Mouse (Mus musculus) liver, postnatal 0 days (tissue): ENCODE results near the gene Wnk2. TPM values are rescaled to one million over a fixed set of nuclear protein-coding genes. Genes with fewer than 3 reads are reported as not detected.

ENCODE experiments used
- ATAC-seq: fragments of 200-750 bp; cut with Nextera tagmentation; 2 replicates; pipeline ENCODE4 v1.8.0; 2017; ENCODE audit warnings: mild to moderate bottlenecking, moderate library complexity
- DNase-seq: peaks from one replicate; pipeline ENCODE4 v3.0.0-alpha.2; 2016
- H3K27ac ChIP-seq: fragments of 300-500 bp; sonication (generic); 2 replicates; pipeline ENCODE4 v1.5.1; 2014; ENCODE audit warnings: antibody characterized with exemption, moderate library complexity, mild to moderate bottlenecking, low read depth
- H3K27me3 ChIP-seq: fragments of 300-500 bp; sonication (generic); 2 replicates; pipeline ENCODE4 v1.6.1; 2014; ENCODE audit warnings: low read length, control low read depth, mixed read lengths; ENCODE audit not compliant: insufficient read depth
- H3K36me3 ChIP-seq: fragments of 300-500 bp; sonication (generic); replicated peaks from 2 replicates; pipeline ENCODE4 v1.6.1; 2014; ENCODE audit warnings: mild to moderate bottlenecking, control low read depth, low read length, moderate library complexity, mixed read lengths; ENCODE audit not compliant: insufficient read depth
- H3K4me1 ChIP-seq: fragments of 300-500 bp; sonication (generic); 2 replicates; pipeline ENCODE4 v1.6.1; 2014; ENCODE audit warnings: antibody characterized with exemption, mild to moderate bottlenecking, control low read depth; ENCODE audit not compliant: insufficient read depth
- H3K4me2 ChIP-seq: fragments of 300-500 bp; sonication (generic); 2 replicates; pipeline ENCODE4 v1.6.1; 2014; ENCODE audit warnings: low read depth, mild to moderate bottlenecking, low read length, moderate library complexity, mixed read lengths
- H3K4me3 ChIP-seq: fragments of 300-500 bp; sonication (generic); 2 replicates; pipeline ENCODE4 v1.5.1; 2014; ENCODE audit warnings: low read depth, low read length
- H3K9ac ChIP-seq: fragments of 300-500 bp; sonication (generic); replicated peaks from 2 replicates; pipeline ENCODE4 v1.6.1; 2014; ENCODE audit warnings: mild to moderate bottlenecking, moderate library complexity
- H3K9me3 ChIP-seq: fragments of 300-500 bp; sonication (generic); 2 replicates; pipeline ENCODE4 v1.6.1; 2016; ENCODE audit warnings: mild to moderate bottlenecking, control low read depth, low read length, mixed read lengths
- CTCF ChIP-seq: sonication (generic); IDR thresholded peaks from 2 replicates; pipeline ENCODE4 v1.5.1; 2016; ENCODE audit warnings: antibody characterized with exemption, low read depth
- EP300 ChIP-seq: IDR thresholded peaks from 2 replicates; pipeline ENCODE4 v1.6.1; 2016; ENCODE audit warnings: antibody characterized with exemption, low read depth, mild to moderate bottlenecking
- WGBS: fragments of 180-500 bp; shearing (Covaris S2); extraction: QIAGEN DNeasy Blood & Tissue Kit; methylation state at CpG from one replicate; pipeline ENCODE4 v1.1.7; 2014; ENCODE audit not compliant: insufficient replicate concordance; 5-methylcytosine and 5-hydroxymethylcytosine counted together
- polyA plus RNA-seq: library from polyadenylated mRNA; unstranded; fragments of >200 nt; fragmentation: Nextera tagmentation; extraction: Ambion mirVana; gene quantifications from 2 replicates; pipeline ENCODE4 v1.2.1, GENCODE M21; 2015

The Wnk2 gene
- polyA plus RNA-seq, 1 experiment from 2014 or later = 0.13 TPM

DNA sequence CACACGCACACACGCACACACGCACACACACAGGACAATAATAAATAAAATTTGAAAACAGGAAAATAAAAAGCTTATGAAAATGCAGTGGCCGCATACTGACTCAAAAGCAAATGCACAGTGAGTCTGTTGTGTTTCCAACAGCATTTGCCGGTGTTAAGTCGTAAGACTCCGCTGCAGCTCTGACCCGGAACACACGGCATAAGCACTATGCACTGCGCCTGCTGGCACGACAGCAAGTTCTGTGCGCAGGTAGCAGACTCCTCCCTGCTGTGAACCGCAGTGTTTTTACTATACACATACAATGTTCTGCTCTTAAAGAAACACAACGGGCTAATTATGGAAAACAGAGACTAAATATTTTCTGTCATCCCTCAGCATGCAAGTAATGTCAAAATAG lies 32.9 kb downstream of the Wnk2 start:
- WGBS = 87% methylated on average over 14 of the region's 14 CpGs
- H3K27me3 ChIP-seq = no peaks in the 10 kb centered on the region
- H3K9me3 ChIP-seq = no peaks in the 10 kb centered on the region
- DNase-seq = no peak
- ATAC-seq = no peak
- H3K27ac ChIP-seq = no peak overlapping the region
- TF ChIP-seq EP300 (no peak), CTCF (no peak)
- H3K36me3 ChIP-seq = no peaks in the 10 kb centered on the region
- no peaks in the 10 kb centered on the region for H3K4me1 ChIP-seq
- no peak overlapping the region for H3K9ac ChIP-seq
- H3K4me2 ChIP-seq = no peak overlapping the region
- H3K4me3 ChIP-seq = no peak overlapping the region

GRCm38 (mm10) chr13:49114116-49114515 lies 33.7 kb downstream of the Wnk2 start:
- H3K36me3 ChIP-seq = no peaks in the 10 kb centered on the region
- no peak overlapping the region for H3K9ac ChIP-seq
- no peaks in the 10 kb centered on the region for H3K27me3 ChIP-seq
- 57% methylated on average over 4 of the region's 4 CpGs for WGBS
- H3K9me3 ChIP-seq = no peaks in the 10 kb centered on the region
- no peak for DNase-seq
- H3K4me2 ChIP-seq = no peak overlapping the region
- ATAC-seq = no peak
- 0 out of 2 replicates have a peak, but pooled peaks cover 6% of the 10 kb centered on the region for H3K4me1 ChIP-seq
- no peak overlapping the region for H3K4me3 ChIP-seq
- no peak for TF ChIP-seq EP300
- no peak for TF ChIP-seq CTCF
- H3K27ac ChIP-seq = no peak overlapping the region

- TF ChIP-seq CTCF = no peak
- TF ChIP-seq EP300 = no peak
- H3K9ac ChIP-seq = no peak overlapping the region
- no peak for DNase-seq
- no peak overlapping the region for H3K4me3 ChIP-seq
- H3K27ac ChIP-seq = no peak overlapping the region
- H3K4me1 ChIP-seq = 0 out of 2 replicates have a peak, but pooled peaks cover 9% of the 10 kb centered on the region
- no peaks in the 10 kb centered on the region for H3K36me3 ChIP-seq
- H3K4me2 ChIP-seq = no peak overlapping the region
- H3K9me3 ChIP-seq = no peaks in the 10 kb centered on the region
- no peaks in the 10 kb centered on the region for H3K27me3 ChIP-seq
- ATAC-seq = peak; percentile 82
- WGBS = 59% methylated on average over 4 of the region's 4 CpGs
These were observed 34.5 kb downstream of the Wnk2 start for GRCm38 (mm10) chr13:49113345-49113744.

DNA sequence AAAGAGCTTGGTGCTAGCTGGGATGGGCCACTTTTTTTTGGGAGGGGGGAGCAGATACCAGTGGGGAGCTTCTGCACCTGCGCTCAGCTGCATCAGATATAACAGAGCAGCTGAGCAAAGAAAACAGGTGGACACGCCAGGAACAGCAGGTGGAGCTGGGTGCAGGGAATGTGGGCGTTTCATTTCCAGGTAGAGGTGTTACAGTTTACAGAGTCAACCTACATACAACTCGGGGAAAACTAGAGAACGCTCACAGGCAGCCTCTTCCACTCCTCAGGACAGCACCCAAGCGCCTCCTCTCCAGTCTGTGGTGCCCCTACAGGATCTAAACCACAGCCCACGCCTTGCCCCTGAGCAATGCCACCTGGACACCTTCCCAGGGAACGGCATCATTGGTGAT lies 35.2 kb downstream of the Wnk2 start:
- WGBS = 65% methylated on average over 8 of the region's 8 CpGs
- TF ChIP-seq EP300 (no peak), CTCF (no peak)
- no peak for ATAC-seq

DNA sequence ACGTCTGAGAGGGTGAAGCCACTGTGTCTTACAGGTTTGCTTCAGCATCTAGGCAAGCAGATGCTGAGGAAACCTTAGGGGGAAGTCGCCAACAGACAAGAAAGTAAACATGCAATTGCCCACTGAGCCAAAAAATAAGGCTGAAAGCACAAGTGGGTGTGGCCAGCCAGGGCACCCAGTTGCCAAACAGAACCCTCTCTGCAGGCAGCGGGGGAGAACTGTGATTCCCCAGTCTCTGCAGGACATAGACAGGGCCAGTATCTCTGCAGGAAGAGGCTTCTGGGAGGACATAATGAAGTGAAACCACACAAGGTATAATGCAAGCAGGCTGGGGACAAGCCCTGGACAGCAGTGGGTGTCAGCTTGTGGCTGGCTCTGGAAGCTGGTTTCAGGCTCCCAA lies 38.1 kb downstream of the Wnk2 start:
- TF ChIP-seq CTCF (no peak), EP300 (no peak)
- no peak for ATAC-seq
- H3K9ac ChIP-seq = no peak overlapping the region

More for the DNA sequence above, 35.2 kb downstream of the Wnk2 start:
- H3K4me3 ChIP-seq = no peak overlapping the region
- 0 out of 2 replicates have a peak, but pooled peaks cover 9% of the 10 kb centered on the region for H3K4me1 ChIP-seq
- H3K9me3 ChIP-seq = no peaks in the 10 kb centered on the region
- no peak overlapping the region for H3K4me2 ChIP-seq
- DNase-seq = no peak
- H3K27ac ChIP-seq = no peak overlapping the region
- H3K9ac ChIP-seq = no peak overlapping the region
- H3K27me3 ChIP-seq = no peaks in the 10 kb centered on the region
- H3K36me3 ChIP-seq = no peaks in the 10 kb centered on the region

GRCm38 (mm10) chr13:49108119-49108846 lies 39.5 kb downstream of the Wnk2 start:
- Histone ChIP-seq H3K9me3 (no peaks in the 10 kb centered on the region), H3K4me1 (0 out of 2 replicates have a peak, but pooled peaks cover 11% of the 10 kb centered on the region), H3K36me3 (no peaks in the 10 kb centered on the region), H3K4me3 (no peak overlapping the region), H3K4me2 (no peak overlapping the region), H3K27ac (no peak overlapping the region), H3K27me3 (no peaks in the 10 kb centered on the region), H3K9ac (no peak overlapping the region)
- no peak for TF ChIP-seq EP300
- no peak for TF ChIP-seq CTCF
- DNase-seq (no peak), ATAC-seq (no peak)
- WGBS = 35% methylated on average over 8 of the region's 8 CpGs

More for the DNA sequence above, 38.1 kb downstream of the Wnk2 start:
- no peaks in the 10 kb centered on the region for H3K27me3 ChIP-seq
- no peak overlapping the region for H3K27ac ChIP-seq
- no peak overlapping the region for H3K4me3 ChIP-seq
- DNase-seq = no peak
- H3K9me3 ChIP-seq = no peaks in the 10 kb centered on the region
- 48% methylated on average over 3 of the region's 3 CpGs for WGBS
- H3K4me1 ChIP-seq = 0 out of 2 replicates have a peak, but pooled peaks cover 11% of the 10 kb centered on the region
- H3K4me2 ChIP-seq = no peak overlapping the region
- H3K36me3 ChIP-seq = no peaks in the 10 kb centered on the region
